Mouse (Mus musculus) heart, embryonic 11.5 days (tissue): ENCODE data around the gene Ccdc149. TPM values are rescaled to one million over a fixed set of nuclear protein-coding genes. Genes with fewer than 3 reads are reported as not detected.

Source experiments
- ATAC-seq: fragments of 200-750 bp; cut with Nextera tagmentation; replicated peaks from 2 replicates; pipeline ENCODE4 v1.8.0; 2017; ENCODE audit warnings: moderate library complexity; ENCODE audit not compliant: insufficient number of reproducible peaks, low FRiP score, low TSS enrichment
- H3K27ac ChIP-seq: fragments of 300-500 bp; sonication (generic); 2 replicates; pipeline ENCODE4 v1.5.1; 2014; ENCODE audit warnings: mild to moderate bottlenecking, low read depth, low read length
- H3K27me3 ChIP-seq: fragments of 300-500 bp; sonication (generic); 2 replicates; pipeline ENCODE4 v1.6.1; 2014; ENCODE audit warnings: mild to moderate bottlenecking, low read length, mixed read lengths; ENCODE audit not compliant: control insufficient read depth, insufficient read depth
- H3K36me3 ChIP-seq: fragments of 300-500 bp; sonication (generic); 2 replicates; pipeline ENCODE4 v1.6.1; 2014; ENCODE audit warnings: mild to moderate bottlenecking, low read length, moderate library complexity, mixed read lengths; ENCODE audit not compliant: control insufficient read depth, insufficient read depth
- H3K4me1 ChIP-seq: fragments of 300-500 bp; sonication (generic); 2 replicates; pipeline ENCODE4 v1.6.1; 2014; ENCODE audit warnings: low read length; ENCODE audit not compliant: control insufficient read depth, insufficient read depth
- H3K4me2 ChIP-seq: fragments of 300-500 bp; sonication (generic); 2 replicates; pipeline ENCODE4 v1.6.1; 2014; ENCODE audit warnings: mild to moderate bottlenecking, moderate library complexity
- H3K4me3 ChIP-seq: fragments of 300-500 bp; sonication (generic); 2 replicates; pipeline ENCODE4 v1.5.1; 2014; ENCODE audit warnings: low read depth, low read length
- H3K9ac ChIP-seq: fragments of 300-500 bp; sonication (generic); 2 replicates; pipeline ENCODE4 v1.6.1; 2014; ENCODE audit warnings: mild to moderate bottlenecking, low read depth, low read length, moderate library complexity
- H3K9me3 ChIP-seq: fragments of 300-500 bp; sonication (generic); replicated peaks from 2 replicates; pipeline ENCODE4 v1.6.1; 2016; ENCODE audit warnings: low read length; ENCODE audit not compliant: control insufficient read depth
- WGBS: fragments of 180-500 bp; shearing (Covaris S2); extraction: QIAGEN DNeasy Blood & Tissue Kit; methylation state at CpG from one replicate; pipeline ENCODE4 v1.1.7; 2014; ENCODE audit not compliant: insufficient replicate concordance; 5-methylcytosine and 5-hydroxymethylcytosine counted together
- polyA plus RNA-seq: library from polyadenylated mRNA; unstranded; fragments of >200 nt; fragmentation: Nextera tagmentation; extraction: Ambion mirVana; gene quantifications from 2 replicates; pipeline ENCODE4 v1.2.1, GENCODE M21; 2014

The Ccdc149 gene
- polyA plus RNA-seq, 1 experiment from 2014 or later = 1.8 TPM

- Histone ChIP-seq H3K27me3 (no peaks in the 10 kb centered on the region), H3K9me3 (no peaks in the 10 kb centered on the region), H3K4me3 (no peak overlapping the region), H3K27ac (no peak overlapping the region), H3K36me3 (no peaks in the 10 kb centered on the region), H3K4me2 (no peak overlapping the region), H3K4me1 (no peaks in the 10 kb centered on the region), H3K9ac (no peak overlapping the region)
- no peak for ATAC-seq
- WGBS = 79% methylated on average over 2 of the region's 2 CpGs
Measured at GRCm38 (mm10) chr5:52351561-52351960, 119.8 kb downstream of the Ccdc149 start.

GRCm38 (mm10) chr5:52350451-52350850, 120.9 kb downstream of the Ccdc149 start:
- no peak overlapping the region for H3K4me3 ChIP-seq
- no peaks in the 10 kb centered on the region for H3K4me1 ChIP-seq
- no peak overlapping the region for H3K4me2 ChIP-seq

GRCm38 (mm10) chr5:52346890-52347289, 124.4 kb downstream of the Ccdc149 start:
- no peak overlapping the region for H3K9ac ChIP-seq
- H3K4me3 ChIP-seq = no peak overlapping the region
- ATAC-seq = no peak
- H3K27ac ChIP-seq = no peak overlapping the region
- WGBS = 81% methylated on average over 2 of the region's 2 CpGs
- no peak overlapping the region for H3K4me2 ChIP-seq
- H3K36me3 ChIP-seq = no peaks in the 10 kb centered on the region
- H3K4me1 ChIP-seq = no peaks in the 10 kb centered on the region
- no peaks in the 10 kb centered on the region for H3K27me3 ChIP-seq
- no peaks in the 10 kb centered on the region for H3K9me3 ChIP-seq

More at GRCm38 (mm10) chr5:52350451-52350850, 120.9 kb downstream of the Ccdc149 start:
- Histone ChIP-seq H3K27me3 (no peaks in the 10 kb centered on the region), H3K9ac (no peak overlapping the region), H3K27ac (no peak overlapping the region), H3K9me3 (no peaks in the 10 kb centered on the region), H3K36me3 (no peaks in the 10 kb centered on the region)
- no peak for ATAC-seq
- 66% methylated on average over 2 of the region's 2 CpGs for WGBS

GRCm38 (mm10) chr5:52339134-52339533, 132.2 kb downstream of the Ccdc149 start:
- H3K4me2 ChIP-seq = no peak overlapping the region
- H3K27me3 ChIP-seq = no peaks in the 10 kb centered on the region
- H3K9ac ChIP-seq = no peak overlapping the region
- no peaks in the 10 kb centered on the region for H3K36me3 ChIP-seq
- no peak overlapping the region for H3K4me3 ChIP-seq
- 52% methylated on average over 2 of the region's 2 CpGs for WGBS
- no peak overlapping the region for H3K27ac ChIP-seq
- no peak for ATAC-seq
- no peaks in the 10 kb centered on the region for H3K4me1 ChIP-seq
- H3K9me3 ChIP-seq = no peaks in the 10 kb centered on the region

GRCm38 (mm10) chr5:52335590-52335989, 135.7 kb downstream of the Ccdc149 start:
- WGBS = 61% methylated on average over 3 of the region's 3 CpGs

GRCm38 (mm10) chr5:52332120-52332519, 139.2 kb downstream of the Ccdc149 start:
- WGBS = 21% methylated on average over 8 of the region's 8 CpGs
- Histone ChIP-seq H3K9ac (no peak overlapping the region), H3K27ac (no peak overlapping the region), H3K36me3 (no peaks in the 10 kb centered on the region), H3K9me3 (no peaks in the 10 kb centered on the region), H3K4me1 (0 out of 2 replicates have a peak, but pooled peaks cover 3% of the 10 kb centered on the region), H3K27me3 (no peaks in the 10 kb centered on the region), H3K4me2 (no peak overlapping the region), H3K4me3 (no peak overlapping the region)
- ATAC-seq = no peak

More at GRCm38 (mm10) chr5:52335590-52335989, 135.7 kb downstream of the Ccdc149 start:
- Histone ChIP-seq H3K9me3 (no peaks in the 10 kb centered on the region), H3K4me3 (no peak overlapping the region), H3K4me2 (no peak overlapping the region), H3K27ac (no peak overlapping the region), H3K36me3 (no peaks in the 10 kb centered on the region), H3K9ac (no peak overlapping the region), H3K4me1 (0 out of 2 replicates have a peak, but pooled peaks cover 3% of the 10 kb centered on the region), H3K27me3 (no peaks in the 10 kb centered on the region)
- ATAC-seq = no peak

Other genes with a start within 250 kb of the Ccdc149 start
- gene Sod3, start 107.7 kb downstream of the Ccdc149 start, polyA plus RNA-seq = 0.06 and 0.26 TPM in 2 replicates
- gene Lgi2, start 94.9 kb upstream of the Ccdc149 start, polyA plus RNA-seq = 3.0 and 3.5 TPM in 2 replicates
- gene Sepsecs, start 198.2 kb upstream of the Ccdc149 start, polyA plus RNA-seq = 5.4 and 7.5 TPM in 2 replicates